Mouse (Mus musculus): Measurements from ENCODE around the gene Slc9a9. TPM values are rescaled to one million over a fixed set of nuclear protein-coding genes. Genes with fewer than 3 reads are reported as not detected.

The Slc9a9 gene
- polyA plus RNA-seq, 1 experiment = 4.4 TPM

DNA sequence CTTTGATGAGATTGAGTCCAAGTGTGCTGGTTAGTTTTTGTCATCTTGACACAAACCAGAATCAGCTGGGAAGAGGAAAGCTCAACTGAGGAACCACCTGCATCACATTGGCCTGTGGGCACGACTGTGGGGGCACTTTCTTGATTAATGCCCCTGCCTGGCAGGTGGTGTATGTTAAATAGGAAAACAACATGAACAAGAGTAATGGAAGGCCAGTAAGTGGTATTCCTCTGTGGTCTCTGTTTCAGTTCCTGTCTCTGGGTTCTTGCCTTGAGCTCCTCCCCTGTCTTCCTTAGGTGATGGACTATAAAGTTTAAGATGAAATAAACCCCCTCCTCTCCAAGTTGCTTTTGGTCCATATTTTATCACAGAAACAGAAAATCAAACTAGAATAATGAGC is 372.7 kb downstream of the Slc9a9 start:
- no peaks in the 10 kb centered on the region for H3K79me2 ChIP-seq (ENCODE audit: control insufficient read depth, insufficient read depth)
- no peaks in the 10 kb centered on the region for H3K79me3 ChIP-seq (ENCODE audit: low read depth)
- H3K4me3 ChIP-seq (ENCODE audit: insufficient read depth, poor library complexity, severe bottlenecking) = no peak overlapping the region
- H3K27me3 ChIP-seq (ENCODE audit: control insufficient read depth, insufficient read depth, insufficient read length) = no peaks in the 10 kb centered on the region
- no peak overlapping the region for H3ac ChIP-seq (ENCODE audit: control insufficient read depth, insufficient read length, low read depth)
- no peaks in the 10 kb centered on the region for H3K36me3 ChIP-seq (ENCODE audit: control insufficient read depth, insufficient read depth)
- TF ChIP-seq CEBPB (IDR thresholded peaks at IDR 0.05; ENCODE audit: low read depth) = no peak
- no peak for TF ChIP-seq MYOD1 (IDR thresholded peaks at IDR 0.05; ENCODE audit: control insufficient read depth, insufficient read length, low read depth)
- no peak for TF ChIP-seq FOSL1 (IDR thresholded peaks at IDR 0.05; ENCODE audit: insufficient read depth, low read length, poor library complexity, severe bottlenecking)
- TF ChIP-seq CTCF (IDR thresholded peaks at IDR 0.05; ENCODE audit: control insufficient read depth, insufficient read depth, insufficient read length) = no peak
- TF ChIP-seq USF1 (IDR thresholded peaks at IDR 0.05; ENCODE audit: low read depth) = no peak
- no peak for TF ChIP-seq MAX (IDR thresholded peaks at IDR 0.05)
- no peak for TF ChIP-seq MYOG (IDR thresholded peaks at IDR 0.05; ENCODE audit: control insufficient read depth, extremely low read depth, insufficient read length)

DNA sequence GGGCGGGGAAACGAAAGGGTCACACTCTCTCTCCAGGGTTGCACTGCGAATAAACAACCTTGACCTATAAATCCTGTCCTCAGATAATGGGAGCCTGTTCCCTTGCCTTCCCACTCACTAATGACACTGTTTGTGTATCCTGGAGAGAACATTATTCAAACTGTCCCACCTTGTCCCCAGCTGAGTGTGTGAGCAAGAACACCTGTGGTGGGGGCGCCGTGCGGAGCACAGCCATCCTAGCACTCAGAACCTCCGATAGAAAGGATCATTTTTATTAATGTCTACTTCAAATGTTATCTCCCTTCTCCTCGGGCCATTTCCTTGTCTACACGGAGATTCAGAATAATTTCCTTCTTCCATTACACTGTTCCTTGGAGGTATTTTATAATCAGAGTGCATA is 382.5 kb downstream of the Slc9a9 start:
- H3K27me3 ChIP-seq (ENCODE audit: control insufficient read depth, insufficient read depth, insufficient read length) = no peaks in the 10 kb centered on the region
- H3K36me3 ChIP-seq (ENCODE audit: control insufficient read depth, insufficient read depth) = no peaks in the 10 kb centered on the region
- H3K79me2 ChIP-seq (ENCODE audit: control insufficient read depth, insufficient read depth) = no peaks in the 10 kb centered on the region
- no peak overlapping the region for H3ac ChIP-seq (ENCODE audit: control insufficient read depth, insufficient read length, low read depth)
- H3K4me3 ChIP-seq (ENCODE audit: insufficient read depth, poor library complexity, severe bottlenecking) = no peak overlapping the region
- no peaks in the 10 kb centered on the region for H3K79me3 ChIP-seq (ENCODE audit: low read depth)
- TF ChIP-seq CEBPB (IDR thresholded peaks at IDR 0.05; ENCODE audit: low read depth) (no peak), CTCF (IDR thresholded peaks at IDR 0.05; ENCODE audit: control insufficient read depth, insufficient read depth, insufficient read length) (no peak), FOSL1 (IDR thresholded peaks at IDR 0.05; ENCODE audit: insufficient read depth, low read length, poor library complexity, severe bottlenecking) (no peak), MYOG (IDR thresholded peaks at IDR 0.05; ENCODE audit: control insufficient read depth, extremely low read depth, insufficient read length) (no peak), MYOD1 (IDR thresholded peaks at IDR 0.05; ENCODE audit: control insufficient read depth, insufficient read length, low read depth) (no peak), USF1 (IDR thresholded peaks at IDR 0.05; ENCODE audit: low read depth) (no peak), MAX (IDR thresholded peaks at IDR 0.05) (no peak)

DNA sequence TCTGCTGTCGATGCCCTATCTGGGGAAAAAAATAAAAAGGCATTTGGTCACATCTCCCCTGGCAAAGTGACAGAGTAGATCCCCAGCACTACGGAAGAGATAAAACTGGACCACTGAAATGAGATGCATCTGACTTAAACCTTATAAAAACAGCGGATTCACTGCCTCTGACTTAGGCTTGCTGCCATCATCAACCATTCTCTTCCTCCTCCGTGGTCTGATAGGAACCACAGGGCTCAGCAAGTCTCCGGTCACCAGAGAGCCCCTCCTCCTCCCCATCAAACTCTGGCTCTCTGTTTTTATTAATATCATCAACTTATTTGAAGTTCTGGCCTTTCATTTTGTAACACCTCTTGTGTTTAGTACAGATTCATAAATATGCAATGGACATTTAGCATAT is 383.5 kb downstream of the Slc9a9 start:
- Histone ChIP-seq H3K4me3 (ENCODE audit: insufficient read depth, poor library complexity, severe bottlenecking) (no peak overlapping the region), H3K27me3 (ENCODE audit: control insufficient read depth, insufficient read depth, insufficient read length) (no peaks in the 10 kb centered on the region), H3ac (ENCODE audit: control insufficient read depth, insufficient read length, low read depth) (no peak overlapping the region), H3K79me3 (ENCODE audit: low read depth) (no peaks in the 10 kb centered on the region), H3K36me3 (ENCODE audit: control insufficient read depth, insufficient read depth) (no peaks in the 10 kb centered on the region), H3K79me2 (ENCODE audit: control insufficient read depth, insufficient read depth) (no peaks in the 10 kb centered on the region)
- TF ChIP-seq MYOD1 (IDR thresholded peaks at IDR 0.05; ENCODE audit: control insufficient read depth, insufficient read length, low read depth) (no peak), CTCF (IDR thresholded peaks at IDR 0.05; ENCODE audit: control insufficient read depth, insufficient read depth, insufficient read length) (no peak), CEBPB (IDR thresholded peaks at IDR 0.05; ENCODE audit: low read depth) (no peak), FOSL1 (IDR thresholded peaks at IDR 0.05; ENCODE audit: insufficient read depth, low read length, poor library complexity, severe bottlenecking) (no peak), USF1 (IDR thresholded peaks at IDR 0.05; ENCODE audit: low read depth) (no peak), MYOG (IDR thresholded peaks at IDR 0.05; ENCODE audit: control insufficient read depth, extremely low read depth, insufficient read length) (no peak), MAX (IDR thresholded peaks at IDR 0.05) (no peak)

DNA sequence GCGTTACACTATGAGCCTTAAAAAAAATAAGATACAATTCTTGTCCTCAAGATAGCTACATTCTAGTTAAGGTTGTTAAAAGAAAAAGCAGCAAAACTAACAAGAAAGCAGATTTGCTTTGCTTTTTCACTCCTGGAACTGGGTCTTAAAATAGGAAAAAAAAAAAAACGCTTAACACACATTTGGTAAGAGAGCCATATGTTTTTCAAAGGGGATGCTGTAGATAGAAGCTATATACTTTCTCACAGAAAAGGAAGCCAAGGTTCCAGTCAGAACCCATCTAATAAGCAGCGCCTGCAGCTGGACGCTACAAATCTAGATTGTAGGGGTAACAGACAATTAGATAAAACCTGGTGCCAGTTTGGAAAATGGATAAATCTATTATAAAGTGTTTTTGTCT is 386.1 kb downstream of the Slc9a9 start:
- H3K27me3 ChIP-seq (ENCODE audit: control insufficient read depth, insufficient read depth, insufficient read length) = no peaks in the 10 kb centered on the region
- no peaks in the 10 kb centered on the region for H3K36me3 ChIP-seq (ENCODE audit: control insufficient read depth, insufficient read depth)
- H3K4me3 ChIP-seq (ENCODE audit: insufficient read depth, poor library complexity, severe bottlenecking) = no peak overlapping the region
- TF ChIP-seq MAX (IDR thresholded peaks at IDR 0.05) = no peak
- no peak for TF ChIP-seq USF1 (IDR thresholded peaks at IDR 0.05; ENCODE audit: low read depth)
- TF ChIP-seq MYOG (IDR thresholded peaks at IDR 0.05; ENCODE audit: control insufficient read depth, extremely low read depth, insufficient read length) = no peak
- no peak for TF ChIP-seq MYOD1 (IDR thresholded peaks at IDR 0.05; ENCODE audit: control insufficient read depth, insufficient read length, low read depth)
- no peak for TF ChIP-seq FOSL1 (IDR thresholded peaks at IDR 0.05; ENCODE audit: insufficient read depth, low read length, poor library complexity, severe bottlenecking)
- no peak for TF ChIP-seq CEBPB (IDR thresholded peaks at IDR 0.05; ENCODE audit: low read depth)
- no peak for TF ChIP-seq CTCF (IDR thresholded peaks at IDR 0.05; ENCODE audit: control insufficient read depth, insufficient read depth, insufficient read length)
- H3K79me2 ChIP-seq (ENCODE audit: control insufficient read depth, insufficient read depth) = no peaks in the 10 kb centered on the region
- no peak overlapping the region for H3ac ChIP-seq (ENCODE audit: control insufficient read depth, insufficient read length, low read depth)
- no peaks in the 10 kb centered on the region for H3K79me3 ChIP-seq (ENCODE audit: low read depth)

DNA sequence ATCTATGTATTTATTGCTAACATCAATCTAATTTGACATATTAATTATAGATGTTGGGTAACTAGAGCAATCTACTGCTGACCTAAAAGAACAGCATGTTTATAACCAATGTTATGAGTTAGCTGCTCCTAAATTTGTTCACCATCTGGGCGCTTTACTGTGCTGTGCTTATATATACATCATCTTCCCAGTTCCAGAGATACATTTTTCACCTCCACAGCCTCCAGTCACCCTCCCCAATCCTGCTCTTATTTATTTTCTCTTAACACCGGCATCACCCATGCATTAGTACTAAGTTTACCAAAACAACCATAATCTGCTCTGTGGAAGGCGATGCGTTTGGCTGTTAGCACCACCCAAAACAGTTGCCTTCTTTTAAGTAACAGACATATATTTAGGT is 391.0 kb downstream of the Slc9a9 start:
- Histone ChIP-seq H3K4me3 (ENCODE audit: insufficient read depth, poor library complexity, severe bottlenecking) (no peak overlapping the region), H3K27me3 (ENCODE audit: control insufficient read depth, insufficient read depth, insufficient read length) (no peaks in the 10 kb centered on the region), H3K79me3 (ENCODE audit: low read depth) (no peaks in the 10 kb centered on the region), H3ac (ENCODE audit: control insufficient read depth, insufficient read length, low read depth) (no peak overlapping the region), H3K79me2 (ENCODE audit: control insufficient read depth, insufficient read depth) (no peaks in the 10 kb centered on the region), H3K36me3 (ENCODE audit: control insufficient read depth, insufficient read depth) (no peaks in the 10 kb centered on the region)
- TF ChIP-seq MAX (IDR thresholded peaks at IDR 0.05) (no peak), CEBPB (IDR thresholded peaks at IDR 0.05; ENCODE audit: low read depth) (no peak), FOSL1 (IDR thresholded peaks at IDR 0.05; ENCODE audit: insufficient read depth, low read length, poor library complexity, severe bottlenecking) (no peak), USF1 (IDR thresholded peaks at IDR 0.05; ENCODE audit: low read depth) (no peak), CTCF (IDR thresholded peaks at IDR 0.05; ENCODE audit: control insufficient read depth, insufficient read depth, insufficient read length) (no peak), MYOG (IDR thresholded peaks at IDR 0.05; ENCODE audit: control insufficient read depth, extremely low read depth, insufficient read length) (no peak), MYOD1 (IDR thresholded peaks at IDR 0.05; ENCODE audit: control insufficient read depth, insufficient read length, low read depth) (no peak)

DNA sequence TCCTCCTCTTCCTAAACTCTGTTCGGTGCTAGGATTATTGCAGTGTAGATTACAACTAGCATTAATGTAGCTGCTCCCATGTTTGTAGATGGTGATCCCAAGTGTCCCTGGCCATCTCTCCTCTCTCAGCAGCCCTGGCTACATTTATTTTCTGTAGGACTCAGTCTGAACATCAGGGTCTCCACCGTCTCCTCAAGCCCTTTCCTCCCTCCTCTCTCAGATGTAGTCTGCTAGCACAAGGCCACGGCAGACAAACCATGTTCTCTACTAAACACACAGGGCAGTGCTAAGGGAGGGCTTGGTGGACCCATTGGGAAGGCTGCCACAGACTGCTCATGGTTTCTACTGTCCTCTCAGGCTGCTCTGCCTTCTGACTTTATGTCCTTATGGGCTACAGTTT is 397.3 kb downstream of the Slc9a9 start:
- H3K79me3 ChIP-seq (ENCODE audit: low read depth) = no peaks in the 10 kb centered on the region
- no peaks in the 10 kb centered on the region for H3K27me3 ChIP-seq (ENCODE audit: control insufficient read depth, insufficient read depth, insufficient read length)
- H3K4me3 ChIP-seq (ENCODE audit: insufficient read depth, poor library complexity, severe bottlenecking) = no peak overlapping the region

More for the DNA sequence above, 397.3 kb downstream of the Slc9a9 start:
- Histone ChIP-seq H3ac (ENCODE audit: control insufficient read depth, insufficient read length, low read depth) (no peak overlapping the region), H3K36me3 (ENCODE audit: control insufficient read depth, insufficient read depth) (no peaks in the 10 kb centered on the region), H3K79me2 (ENCODE audit: control insufficient read depth, insufficient read depth) (no peaks in the 10 kb centered on the region)
- TF ChIP-seq FOSL1 (IDR thresholded peaks at IDR 0.05; ENCODE audit: insufficient read depth, low read length, poor library complexity, severe bottlenecking) (no peak), MYOG (IDR thresholded peaks at IDR 0.05; ENCODE audit: control insufficient read depth, extremely low read depth, insufficient read length) (no peak), MYOD1 (IDR thresholded peaks at IDR 0.05; ENCODE audit: control insufficient read depth, insufficient read length, low read depth) (no peak), CTCF (IDR thresholded peaks at IDR 0.05; ENCODE audit: control insufficient read depth, insufficient read depth, insufficient read length) (no peak)

Data from C2C12 (cell line).